Mouse (Mus musculus): ENCODE measurements around the gene Szt2. TPM values are rescaled to one million over a fixed set of nuclear protein-coding genes. Genes with fewer than 3 reads are reported as not detected.
A peak's percentile ranks its signal among the peaks of the same experiment; 100 is the strongest.

Gene Szt2
- total and polyA plus RNA-seq, 3 experiments: 3.2 to 18.9 (median 7.4) TPM

DNA sequence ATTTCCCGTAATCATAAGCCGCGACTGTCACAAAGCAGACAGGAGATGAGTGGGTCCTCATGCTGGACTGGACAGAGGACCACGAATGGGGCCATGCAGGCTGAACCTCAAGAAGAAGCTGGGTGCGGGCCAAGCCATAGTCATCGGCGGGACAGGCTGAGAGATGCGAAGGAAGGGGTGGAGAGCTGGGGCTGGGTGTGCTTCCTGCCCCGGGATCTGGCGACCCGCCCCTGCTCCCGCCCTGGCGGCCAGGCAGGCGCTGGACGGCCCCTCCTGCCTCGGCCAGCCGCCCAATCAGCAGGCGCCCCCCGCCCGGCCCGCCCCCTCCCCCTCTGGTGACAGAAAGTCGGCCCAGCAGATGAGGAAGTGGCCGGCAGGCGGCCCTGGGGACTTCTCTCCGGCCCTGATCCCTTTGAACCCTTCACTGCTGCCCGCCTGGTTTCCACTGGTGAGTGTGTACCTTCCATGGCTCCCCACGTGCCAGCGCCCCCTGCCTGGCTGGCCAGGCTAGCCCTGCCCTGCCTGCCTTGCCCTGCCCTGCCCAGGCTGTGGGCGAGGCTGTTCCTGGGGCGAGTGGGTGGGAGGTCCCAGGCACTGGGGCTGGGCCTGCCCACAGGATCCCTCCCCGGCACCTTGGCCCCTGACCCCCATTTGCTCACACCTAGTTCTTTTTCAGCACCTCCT is 18.8 kb upstream of the Szt2 start, which contains the start of gene Elovl1:
Gene Elovl1 (plus strand): TSS at position 326 of the 684 bp plus-strand sequence.
- peak; percentile 85 for DNase-seq (ENCODE audit: extremely low read depth)
- peaks cover 28 to 37% of the 10 kb centered on the region in 2 experiments for H3K36me3 ChIP-seq (replicated peaks in 1 of 2; ENCODE audit: control insufficient read depth in 1 of 2, insufficient read depth in 1 of 2, low read length in 1 of 2)
- no peak for TF ChIP-seq CHD1 (IDR thresholded peaks at IDR 0.05; ENCODE audit: low read depth, low read length)
- TF ChIP-seq HCFC1 (IDR thresholded peaks at IDR 0.05; ENCODE audit: low read depth, low read length): peak; percentile 32; the same call in 1 of the 2 replicates
- no peak for TF ChIP-seq MEF2A (IDR thresholded peaks at IDR 0.05; ENCODE audit: borderline replicate concordance, low read depth, low read length)
- TF ChIP-seq POLR2A (IDR thresholded peaks at IDR 0.05; ENCODE audit: low read depth, low read length): peak; percentile 81
- TF ChIP-seq CHD2 (IDR thresholded peaks at IDR 0.05; ENCODE audit: low read length): no peak
- no peak for TF ChIP-seq ZC3H11A (IDR thresholded peaks at IDR 0.05; ENCODE audit: low read depth, low read length)
- no peak for TF ChIP-seq JUN (IDR thresholded peaks at IDR 0.05; ENCODE audit: insufficient read depth, low read depth, low read length)
- TF ChIP-seq ETS1 (conservative IDR thresholded peaks at IDR 0.05; ENCODE audit: low read depth, low read length): no peak
- 0 out of 2 replicates have a peak, but pooled peaks have one; percentile 29 for TF ChIP-seq TBP (conservative IDR thresholded peaks at IDR 0.05; ENCODE audit: low read depth, low read length)
- peak; percentile 72 for TF ChIP-seq NELFE (IDR thresholded peaks at IDR 0.05; ENCODE audit: low read depth, low read length)
- TF ChIP-seq IRF4 (IDR thresholded peaks at IDR 0.05; ENCODE audit: low read depth, low read length): no peak
- TF ChIP-seq MAZ (IDR thresholded peaks at IDR 0.05; ENCODE audit: low read depth, low read length): peak; percentile 74; the same call in 1 of the 2 replicates
- TF ChIP-seq EP300 (IDR thresholded peaks at IDR 0.05; ENCODE audit: low read length): no peak
- TF ChIP-seq ELF1 (IDR thresholded peaks at IDR 0.05; ENCODE audit: low read depth, low read length): peak; percentile 87
- TF ChIP-seq ZKSCAN1 (IDR thresholded peaks at IDR 0.05; ENCODE audit: borderline replicate concordance, low read depth, low read length): no peak
- TF ChIP-seq E2F4 (IDR thresholded peaks at IDR 0.05; ENCODE audit: insufficient replicate concordance, low read depth, low read length): no peak
- 0 out of 2 replicates have a peak, but pooled peaks have one; percentile 33 for TF ChIP-seq UBTF (IDR thresholded peaks at IDR 0.05; ENCODE audit: low read depth, low read length)
- TF ChIP-seq USF1 (IDR thresholded peaks at IDR 0.05; ENCODE audit: low read depth, low read length): no peak
- no peak for TF ChIP-seq MAFK (IDR thresholded peaks at IDR 0.05; ENCODE audit: insufficient replicate concordance, low read length)
- no peak; the same call in 1 of the 2 replicates for TF ChIP-seq SIN3A (IDR thresholded peaks at IDR 0.05; ENCODE audit: low read length)
- TF ChIP-seq KAT2A (IDR thresholded peaks at IDR 0.05; ENCODE audit: insufficient replicate concordance, low read length): no peak
- peak; percentile 59 for TF ChIP-seq BHLHE40 (IDR thresholded peaks at IDR 0.05; ENCODE audit: low read depth, low read length)
- TF ChIP-seq JUND (conservative IDR thresholded peaks at IDR 0.05; ENCODE audit: low read depth, low read length): no peak
- peak; percentile 23; the same call in 1 of the 2 replicates for TF ChIP-seq MXI1 (IDR thresholded peaks at IDR 0.05; ENCODE audit: low read depth, low read length)
- TF ChIP-seq MAX (IDR thresholded peaks at IDR 0.05; ENCODE audit: low read length): 0 out of 2 replicates have a peak, but pooled peaks have one; percentile 8
- TF ChIP-seq NRF1 (IDR thresholded peaks at IDR 0.05; ENCODE audit: low read depth, low read length): peak; percentile 38
- TF ChIP-seq ZMIZ1 (IDR thresholded peaks at IDR 0.05; ENCODE audit: low read depth, low read length): 0 out of 2 replicates have a peak, but pooled peaks have one; percentile 6
- TF ChIP-seq POLR2AphosphoS2 (IDR thresholded peaks at IDR 0.05; ENCODE audit: low read depth, low read length): no peak
- TF ChIP-seq PAX5 (IDR thresholded peaks at IDR 0.05; ENCODE audit: low read length): no peak
- no peak; the same call in 1 of the 2 replicates for TF ChIP-seq TCF12 (IDR thresholded peaks at IDR 0.05; ENCODE audit: low read depth, low read length)

More for the DNA sequence above, 18.8 kb upstream of the Szt2 start, which contains the start of gene Elovl1:
- in situ Hi-C loops (cut with MboI; ENCODE audit: low pct_ligation_motif_present, low pct_unique_long_range_greater_than_20kb, low sequenced_read_pairs): no loop called here
- dilution Hi-C loops (cut with MboI; ENCODE audit: extremely low pct_ligation_motif_present, extremely low pct_unique_long_range_greater_than_20kb, low sequenced_read_pairs): no loop called here
- Histone ChIP-seq H3K9ac (ENCODE audit: insufficient read depth, low read depth) (peak within 1 kb of the TSS; percentile 77), H3K4me3 (replicated peaks in 1 of 3; ENCODE audit: low read depth in 2 of 3, low read length in 2 of 3, poor library complexity in 1 of 3) (peak within 1 kb of the TSS; percentile 75 to 92 (median 91)), H3K4me2 (ENCODE audit: insufficient read depth, low read depth, poor library complexity, severe bottlenecking) (peak within 1 kb of the TSS; percentile 91), H3K27ac (ENCODE audit: insufficient read depth, low read depth) (peak within 1 kb of the TSS; percentile 55), H3K4me1 (ENCODE audit: control insufficient read depth in 1 of 2, insufficient read depth in 2 of 2) (peaks cover 13 to 37% of the 10 kb centered on the region in 2 experiments), H3K9me3 (replicated peaks; ENCODE audit: low read length) (no peaks in the 10 kb centered on the region), H3K79me2 (replicated peaks; ENCODE audit: control insufficient read depth, extremely low read depth, insufficient read depth, poor library complexity, severe bottlenecking) (peaks cover 24% of the 10 kb centered on the region), H3K27me3 (replicated peaks) (no peaks in the 10 kb centered on the region)
